Mouse (Mus musculus) E14TG2a.4 (cell line): ENCODE results near the gene Zmynd8.

ENCODE experiments used
- CTCF ChIP-seq: conservative IDR thresholded peaks from 2 replicates; pipeline ENCODE4 v1.5.1; 2014; ENCODE audit warnings: low read length
- NANOG ChIP-seq: IDR thresholded peaks from 2 replicates; pipeline ENCODE4 v1.6.1; 2014; ENCODE audit warnings: borderline replicate concordance, low read length, mixed read lengths
- POU5F1 ChIP-seq: IDR thresholded peaks from 2 replicates; pipeline ENCODE4 v1.6.1; 2014; ENCODE audit warnings: low read length, borderline replicate concordance

DNA sequence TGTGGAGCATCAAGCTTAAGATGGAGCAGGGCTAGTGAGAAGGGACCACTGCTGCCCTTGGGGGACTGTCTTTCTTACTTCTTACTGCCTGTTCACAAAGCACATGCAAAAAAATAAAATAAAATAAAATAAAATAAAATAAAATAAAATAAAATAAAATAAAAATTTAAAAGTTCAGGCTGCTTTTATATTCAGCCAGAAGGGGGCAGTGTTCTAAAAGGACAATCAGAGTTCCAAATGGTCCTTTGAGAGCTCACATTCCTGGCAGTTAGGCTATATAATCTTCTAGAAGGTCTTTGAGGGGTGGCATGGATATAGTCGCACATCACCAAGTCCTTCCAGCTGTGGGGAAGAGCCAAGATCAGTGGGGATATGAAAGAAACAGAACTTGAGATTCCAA, 112.3 kb downstream of the Zmynd8 start:
- peak; percentile 56 for TF ChIP-seq CTCF
- TF ChIP-seq NANOG: no peak
- TF ChIP-seq POU5F1: no peak
